Comparison of ENCODE assay signal across 8 mouse cellular contexts in the genomic region with DNA sequence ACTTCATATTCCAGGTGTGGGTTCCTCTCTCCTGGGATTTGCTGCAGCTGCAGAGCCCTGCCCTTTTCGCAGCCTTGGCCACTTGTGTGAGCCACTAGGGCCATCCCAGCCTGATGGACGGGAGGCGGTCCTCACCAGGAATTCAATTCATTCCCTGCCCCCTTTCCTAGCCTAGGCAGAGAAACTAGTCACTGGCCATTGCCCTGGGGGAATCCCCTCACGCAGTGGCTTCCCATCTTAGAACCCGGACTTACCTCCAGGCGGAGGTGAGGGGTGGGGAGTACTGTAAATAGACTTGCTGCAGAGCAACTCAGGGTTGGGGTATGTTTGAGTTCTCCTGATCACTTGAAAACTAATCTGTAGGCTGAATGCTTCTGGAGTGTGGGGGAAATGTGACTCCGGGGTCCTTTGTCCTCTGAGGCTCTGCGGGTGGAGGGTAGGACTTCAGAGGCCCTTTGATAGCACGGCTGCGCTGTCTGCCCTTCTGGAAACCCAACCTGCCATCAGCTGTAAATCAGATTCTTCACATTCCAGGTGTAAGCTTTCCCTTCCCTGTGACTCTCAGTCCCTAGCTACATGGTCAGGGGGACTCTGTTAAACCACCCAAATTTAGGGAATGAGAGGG. TPM values are rescaled to one million over a fixed set of nuclear protein-coding genes. Genes with fewer than 3 reads are reported as not detected.
DNase-seq lines count a peak whose midpoint lies in the region; ATAC-seq and TF ChIP-seq lines count a peak whose summit lies in the region.

No protein-coding gene starts in this region.

- H3K36me3 ChIP-seq in heart, embryonic 16.5 days (ENCODE audit: control insufficient read depth, insufficient read depth), result peaks cover 26% of the 10 kb centered on the region
- H3K36me3 ChIP-seq in ES-Bruce4 (ENCODE audit: control insufficient read depth, insufficient read depth, low read length, poor library complexity, severe bottlenecking), result peaks cover 13% of the 10 kb centered on the region
- peaks cover 46% of the 10 kb centered on the region for H3K36me3 ChIP-seq in embryonic facial prominence, embryonic 12.5 days
- peaks cover 15% of the 10 kb centered on the region for H3K36me3 ChIP-seq in liver, embryonic 16.5 days (ENCODE audit: control insufficient read depth, insufficient read depth)

- TF ChIP-seq POLR2A in ES-Bruce4 (IDR thresholded peaks at IDR 0.05; ENCODE audit: insufficient read depth, low read length), result no peak
- TF ChIP-seq POLR2A in cerebellum, adult 2 months (IDR thresholded peaks at IDR 0.05; ENCODE audit: borderline replicate concordance, insufficient read depth, low read length), result no peak

- no peaks in the 10 kb centered on the region for H3K9me3 ChIP-seq in heart, embryonic 16.5 days (replicated peaks; ENCODE audit: control insufficient read depth, low read length)
- H3K9me3 ChIP-seq in ES-Bruce4 (replicated peaks; ENCODE audit: control insufficient read depth, insufficient read depth, low read length, poor library complexity, severe bottlenecking), result no peaks in the 10 kb centered on the region
- no peaks in the 10 kb centered on the region for H3K9me3 ChIP-seq in embryonic facial prominence, embryonic 12.5 days
- H3K9me3 ChIP-seq in liver, embryonic 16.5 days (replicated peaks; ENCODE audit: control insufficient read depth, low read length), result no peaks in the 10 kb centered on the region

- 0 out of 2 replicates have a peak, but pooled peaks have one; percentile 19 for ATAC-seq in heart, embryonic 16.5 days (replicated peaks; ENCODE audit: extremely low read depth, insufficient read depth, low FRiP score)
- no peak; the same call in 1 of the 2 replicates for ATAC-seq in embryonic facial prominence, embryonic 12.5 days (ENCODE audit: insufficient number of reproducible peaks, insufficient read depth, low FRiP score, low TSS enrichment)
- ATAC-seq in liver, embryonic 16.5 days (ENCODE audit: low read depth), result no peak

- no peak overlapping the region for H3K4me3 ChIP-seq in heart, embryonic 16.5 days (ENCODE audit: low read length)
- H3K4me3 ChIP-seq in ES-Bruce4 (ENCODE audit: low read depth, low read length), result no peak overlapping the region
- no peak overlapping the region for H3K4me3 ChIP-seq in embryonic facial prominence, embryonic 12.5 days
- H3K4me3 ChIP-seq in liver, embryonic 16.5 days (ENCODE audit: low read depth, low read length), result no peak overlapping the region
- no peak overlapping the region for H3K4me3 ChIP-seq in cerebellum, adult 2 months (replicated peaks; ENCODE audit: insufficient read depth, low read depth, low read length)

- 0 out of 2 replicates have a peak overlapping the region, but pooled peaks have one; percentile 5 for H3K9ac ChIP-seq in heart, embryonic 16.5 days (ENCODE audit: low read length)
- 0 out of 2 replicates have a peak overlapping the region, but pooled peaks have one; percentile 33 for H3K9ac ChIP-seq in ES-Bruce4 (ENCODE audit: low read depth, poor library complexity, severe bottlenecking)
- H3K9ac ChIP-seq in embryonic facial prominence, embryonic 12.5 days, result no peak overlapping the region; the same call in 1 of the 2 replicates
- no peak overlapping the region for H3K9ac ChIP-seq in liver, embryonic 16.5 days (ENCODE audit: low read depth, low read length)

- DNase-seq in heart, postnatal 4 days, result no peak
- DNase-seq in cerebellum, adult 18-20 months, result no peak
- no peak for DNase-seq in frontal cortex, adult 2 months (ENCODE audit: extremely low spot score in 1 of 2, low spot score in 1 of 2)
- no peak for DNase-seq in cerebellum, adult 2 months

- H3K27me3 ChIP-seq in heart, embryonic 16.5 days (ENCODE audit: control insufficient read depth, insufficient read depth, low read length), result no peaks in the 10 kb centered on the region
- H3K27me3 ChIP-seq in ES-Bruce4 (ENCODE audit: control insufficient read depth, insufficient read depth, low read length, poor library complexity, severe bottlenecking), result no peaks in the 10 kb centered on the region
- H3K27me3 ChIP-seq in embryonic facial prominence, embryonic 12.5 days, result no peaks in the 10 kb centered on the region
- H3K27me3 ChIP-seq in liver, embryonic 16.5 days (ENCODE audit: control insufficient read depth, insufficient read depth, low read depth, low read length), result no peaks in the 10 kb centered on the region
- no peaks in the 10 kb centered on the region for H3K27me3 ChIP-seq in cerebellum, adult 2 months (ENCODE audit: control insufficient read depth, insufficient read depth, low read length)

- peak overlapping the region; percentile 40 for H3K27ac ChIP-seq in heart, embryonic 16.5 days (ENCODE audit: low read length)
- peak overlapping the region; percentile 79 for H3K27ac ChIP-seq in ES-Bruce4 (ENCODE audit: insufficient read depth, low read length)
- H3K27ac ChIP-seq in embryonic facial prominence, embryonic 12.5 days, result peak overlapping the region; percentile 68
- H3K27ac ChIP-seq in liver, embryonic 16.5 days (ENCODE audit: low read length), result peak overlapping the region; percentile 11; the same call in 1 of the 2 replicates
- H3K27ac ChIP-seq in cerebellum, adult 2 months (ENCODE audit: insufficient read depth, low read length), result no peak overlapping the region

- TF ChIP-seq EP300 in ES-Bruce4 (IDR thresholded peaks at IDR 0.05; ENCODE audit: insufficient read depth, low read depth, low read length), result 0 out of 2 replicates have a peak, but pooled peaks have one; percentile 19

- 19% methylated on average over 10 of the region's 10 CpGs for WGBS in heart, embryonic 16.5 days
- 7% methylated on average over 10 of the region's 10 CpGs for WGBS in embryonic facial prominence, embryonic 12.5 days
- WGBS in liver, embryonic 16.5 days (ENCODE audit: insufficient replicate concordance), result 65% methylated on average over 10 of the region's 10 CpGs
- WGBS in cerebellum, adult 2 months, result 47% methylated on average over 10 of the region's 10 CpGs

- H3K4me1 ChIP-seq in heart, embryonic 16.5 days (ENCODE audit: control insufficient read depth, insufficient read depth, low read length), result peaks cover 30% of the 10 kb centered on the region
- H3K4me1 ChIP-seq in ES-Bruce4 (ENCODE audit: control insufficient read depth, insufficient read depth, low read length), result peaks cover 4% of the 10 kb centered on the region
- peaks cover 17% of the 10 kb centered on the region for H3K4me1 ChIP-seq in embryonic facial prominence, embryonic 12.5 days
- peaks cover 54% of the 10 kb centered on the region for H3K4me1 ChIP-seq in liver, embryonic 16.5 days (ENCODE audit: control insufficient read depth, low read depth, low read length)
- H3K4me1 ChIP-seq in cerebellum, adult 2 months (ENCODE audit: control insufficient read depth, insufficient read depth, low read length), result no peaks in the 10 kb centered on the region; the same call in 1 of the 2 replicates

- TF ChIP-seq CTCF in ES-Bruce4 (IDR thresholded peaks at IDR 0.05; ENCODE audit: low read depth, low read length), result no peak
- TF ChIP-seq CTCF in cerebellum, adult 2 months (IDR thresholded peaks at IDR 0.05; ENCODE audit: borderline replicate concordance, insufficient read depth, low read depth, low read length), result no peak

- H3K4me2 ChIP-seq in heart, embryonic 16.5 days (ENCODE audit: low read depth, low read length), result no peak overlapping the region
- peak overlapping the region; percentile 5; the same call in 1 of the 2 replicates for H3K4me2 ChIP-seq in embryonic facial prominence, embryonic 12.5 days (replicated peaks)
- no peak overlapping the region for H3K4me2 ChIP-seq in liver, embryonic 16.5 days (ENCODE audit: low read depth, low read length)

RNA-seq across cellular contexts. Expression of a gene that starts 4.9 kb away (rescaled TPM):
- polyA plus RNA-seq in heart, embryonic 16.5 days (2015; fragmentation: Nextera tagmentation; extraction: Ambion mirVana), result 18.6 and 23.0 TPM in 2 replicates
- 10 to 100 TPM in 1 of 2 experiments, 1 to 10 TPM in 1; 9.8 to 10.2 TPM for total RNA-seq in heart, postnatal 4 days (2021)
- 54.3 and 55.8 TPM in 2 replicates for polyA plus RNA-seq in ES-Bruce4 (2011; ENCODE audit: insufficient read depth, insufficient read length, low read depth, missing spikeins)
- polyA plus RNA-seq in embryonic facial prominence, embryonic 12.5 days (2016; fragmentation: Nextera tagmentation; extraction: Ambion mirVana), result 33.1 and 34.7 TPM in 2 replicates
- 52.7 and 57.3 TPM in 2 replicates for polyA plus RNA-seq in liver, embryonic 16.5 days (2015; fragmentation: Nextera tagmentation; extraction: Ambion mirVana)
- polyA plus RNA-seq in frontal cortex, adult 2 months (2012; rRNA removed), result 0.62 and 0.67 TPM in 2 replicates
- polyA plus RNA-seq in cerebellum, adult 2 months (2012; rRNA removed), result 0.30 and 0.36 TPM in 2 replicates

RNA-seq across cellular contexts. Expression of a gene that starts 24.9 kb away (rescaled TPM):
- polyA plus RNA-seq in heart, embryonic 16.5 days (2015; fragmentation: Nextera tagmentation; extraction: Ambion mirVana), result 28.2 and 28.6 TPM in 2 replicates
- 10 to 100 TPM; 34.6 to 38.1 TPM for total RNA-seq in heart, postnatal 4 days (2021)
- 23.7 and 26.3 TPM in 2 replicates for polyA plus RNA-seq in ES-Bruce4 (2011; ENCODE audit: insufficient read depth, insufficient read length, low read depth, missing spikeins)
- 48.8 and 49.2 TPM in 2 replicates for polyA plus RNA-seq in embryonic facial prominence, embryonic 12.5 days (2016; fragmentation: Nextera tagmentation; extraction: Ambion mirVana)
- polyA plus RNA-seq in liver, embryonic 16.5 days (2015; fragmentation: Nextera tagmentation; extraction: Ambion mirVana), result 4.2 and 5.4 TPM in 2 replicates
- polyA plus RNA-seq in frontal cortex, adult 2 months (2012; rRNA removed), result 6.4 and 7.9 TPM in 2 replicates
- 13.5 and 15.4 TPM in 2 replicates for polyA plus RNA-seq in cerebellum, adult 2 months (2012; rRNA removed)

RNA-seq across cellular contexts. Expression of a gene that starts 39.3 kb away (rescaled TPM):
- 3.1 and 3.4 TPM in 2 replicates for polyA plus RNA-seq in heart, embryonic 16.5 days (2015; fragmentation: Nextera tagmentation; extraction: Ambion mirVana)
- total RNA-seq in heart, postnatal 4 days (2021), result 10 to 100 TPM; 12.6 to 14.1 TPM
- polyA plus RNA-seq in ES-Bruce4 (2011; ENCODE audit: insufficient read depth, insufficient read length, low read depth, missing spikeins), result 36.5 and 40.3 TPM in 2 replicates
- 5.0 TPM in 2 replicates for polyA plus RNA-seq in embryonic facial prominence, embryonic 12.5 days (2016; fragmentation: Nextera tagmentation; extraction: Ambion mirVana)
- 1.2 and 1.6 TPM in 2 replicates for polyA plus RNA-seq in liver, embryonic 16.5 days (2015; fragmentation: Nextera tagmentation; extraction: Ambion mirVana)
- 26.3 and 26.7 TPM in 2 replicates for polyA plus RNA-seq in frontal cortex, adult 2 months (2012; rRNA removed)
- 25.8 and 27.3 TPM in 2 replicates for polyA plus RNA-seq in cerebellum, adult 2 months (2012; rRNA removed)

Comparison
In these comparisons a context has a peak if more than half of its experiments do, and no peak if none do; other contexts are left out.
1. H3K9ac ChIP-seq: peak in heart, embryonic 16.5 days (single experiment) and ES-Bruce4 (single experiment); none in embryonic facial prominence, embryonic 12.5 days (single experiment) and liver, embryonic 16.5 days (single experiment).
2. RNA of a gene that starts 4.9 kb away (polyA plus RNA-seq): 54.3 to 55.8 TPM in ES-Bruce4, 52.7 to 57.3 TPM in liver, embryonic 16.5 days, 33.1 to 34.7 TPM in embryonic facial prominence, embryonic 12.5 days and 18.6 to 23.0 TPM in heart, embryonic 16.5 days; 0.62 to 0.67 TPM in frontal cortex, adult 2 months and 0.30 to 0.36 TPM in cerebellum, adult 2 months; every median in the first group is over 10 times any median in the second.